Comparison of ENCODE assay signal across 27 mouse cellular contexts in genomic region chr11:23313496-23313895, GRCm38 (mm10). TPM values are rescaled to one million over a fixed set of nuclear protein-coding genes. Genes with fewer than 3 reads are reported as not detected.
A peak's percentile ranks its signal among the peaks of the same experiment; 100 is the strongest.
DNase-seq lines count a peak whose midpoint lies in the region; ATAC-seq and TF ChIP-seq lines count a peak whose summit lies in the region.
"Had no signal": no experiment of that assay in that cellular context is flagged by ENCODE, and none has a peak within 500 bp of the region (broad histone marks: within the 10 kb centered on the region; RNA-seq: fewer than 3 reads in every experiment).

No protein-coding gene starts in this region.

- peak overlapping the region; percentile 40 for H3K4me2 ChIP-seq in liver, embryonic 12.5 days
- no peak overlapping the region for H3K4me2 ChIP-seq in liver, postnatal 0 days (ENCODE audit: low read depth, low read length)
- H3K4me2 ChIP-seq: heart, embryonic 12.5 days; neural tube, embryonic 15.5 days had no signal

- H3K4me3 ChIP-seq in liver, embryonic 12.5 days: no peak overlapping the region
- no peak overlapping the region for H3K4me3 ChIP-seq in liver, postnatal 0 days (ENCODE audit: low read depth, low read length)
- H3K4me3 ChIP-seq: heart, adult 2 months; heart, embryonic 12.5 days; hindbrain, embryonic 10.5 days; layer of hippocampus, adult 2 months; megakaryocyte, embryonic 14.5 days; neural tube, embryonic 15.5 days had no signal

- no peak for TF ChIP-seq CTCF in liver, postnatal 0 days (IDR thresholded peaks at IDR 0.05; ENCODE audit: low read depth)

- intact Hi-C loops in gastrocnemius, postnatal 36 days (cut with DNase I): no loop called here

- H3K27me3 ChIP-seq in liver, embryonic 12.5 days (replicated peaks): no peaks in the 10 kb centered on the region
- H3K27me3 ChIP-seq in liver, postnatal 0 days (ENCODE audit: insufficient read depth, low read length): no peaks in the 10 kb centered on the region
- H3K27me3 ChIP-seq: heart, embryonic 12.5 days; megakaryocyte, embryonic 14.5 days; neural tube, embryonic 15.5 days had no signal

- H3K9me3 ChIP-seq in liver, embryonic 12.5 days (replicated peaks): no peaks in the 10 kb centered on the region
- no peaks in the 10 kb centered on the region for H3K9me3 ChIP-seq in liver, postnatal 0 days (ENCODE audit: low read length)
- H3K9me3 ChIP-seq: heart, embryonic 12.5 days; hindbrain, embryonic 10.5 days; megakaryocyte, embryonic 14.5 days; neural tube, embryonic 15.5 days had no signal

- ATAC-seq in erythroblast, adult 5-6 weeks (replicated peaks; ENCODE audit: low FRiP score, poor library complexity, severe bottlenecking): peak; percentile 96
- peak; percentile 90 for ATAC-seq in liver, embryonic 12.5 days
- peak; percentile 78 for ATAC-seq in liver, postnatal 0 days
- ATAC-seq in CD4-positive, CD25-positive, alpha-beta regulatory T cell, adult 4 months: no peak
- ATAC-seq: forebrain, embryonic 14.5 days; hindbrain, embryonic 16.5 days had no signal

- H3K36me3 ChIP-seq in liver, embryonic 12.5 days: peaks cover 30% of the 10 kb centered on the region
- peaks cover 5% of the 10 kb centered on the region; the same call in 1 of the 2 replicates for H3K36me3 ChIP-seq in liver, postnatal 0 days (replicated peaks; ENCODE audit: insufficient read depth, low read length)

- peak; percentile 48; the same call in 1 of the 2 replicates for TF ChIP-seq EP300 in liver, postnatal 0 days (IDR thresholded peaks at IDR 0.05; ENCODE audit: low read depth)

- H3K27ac ChIP-seq in liver, embryonic 12.5 days: peak overlapping the region; percentile 72
- no peak overlapping the region for H3K27ac ChIP-seq in liver, postnatal 0 days (ENCODE audit: low read depth)
- H3K27ac ChIP-seq: heart, adult 2 months; hindbrain, embryonic 10.5 days; layer of hippocampus, adult 2 months; neural tube, embryonic 15.5 days had no signal

- 24% methylated on average over 1 of the region's 1 CpGs for WGBS in liver, embryonic 12.5 days (ENCODE audit: insufficient replicate concordance)
- 30% methylated on average over 1 of the region's 1 CpGs for WGBS in liver, postnatal 0 days (ENCODE audit: insufficient replicate concordance)

- peaks cover 57% of the 10 kb centered on the region for H3K4me1 ChIP-seq in liver, embryonic 12.5 days
- H3K4me1 ChIP-seq in liver, postnatal 0 days (ENCODE audit: insufficient read depth): peaks cover 17% of the 10 kb centered on the region

- no peak overlapping the region for H3K9ac ChIP-seq in liver, embryonic 12.5 days
- no peak overlapping the region for H3K9ac ChIP-seq in liver, postnatal 0 days (replicated peaks)
- H3K9ac ChIP-seq: heart, embryonic 12.5 days; neural tube, embryonic 15.5 days had no signal

- peak; percentile 28 for DNase-seq in MEL-GATA-1-ER (ENCODE audit: extremely low read depth, low read depth)
- DNase-seq in liver, postnatal 0 days: peak; percentile 15
- no peak for DNase-seq in layer of hippocampus, adult 9-10 months (ENCODE audit: low spot score)
- no peak for DNase-seq in gastrocnemius, postnatal 36 days
- DNase-seq: adrenal gland, adult 8-10 months; cerebellum, adult 11 months; cerebellum, adult 9-11 months; gastrocnemius, postnatal 25 days; heart, adult 2 months; kidney, adult 18-20 months; kidney, postnatal 36 days; lung, postnatal 36 days; midbrain, embryonic 14.5 days; right cerebral cortex, postnatal 25 days; spleen, adult 18-20 months; thymus, adult 2 months; thymus, postnatal 36 days had no signal

RNA-seq across cellular contexts. Expression of gene Usp34, which starts 6.8 kb away (rescaled TPM):
- 26.5 and 35.5 TPM in 2 replicates for total RNA-seq in erythroblast, adult 5-6 weeks (2015; ENCODE audit: low replicate concordance)
- 32.8 and 38.6 TPM in 2 replicates for total RNA-seq in erythroblast, adult 5-6 weeks (2017; ENCODE audit: low replicate concordance)
- 10.7 and 14.4 TPM in 2 replicates for polyA plus RNA-seq in liver, embryonic 12.5 days (2016; fragmentation: Nextera tagmentation; extraction: Ambion mirVana)
- polyA plus RNA-seq in liver, postnatal 0 days (2015; fragmentation: Nextera tagmentation; extraction: Ambion mirVana): 5.6 and 6.6 TPM in 2 replicates
- polyA plus RNA-seq in CD4-positive, CD25-positive, alpha-beta regulatory T cell, adult 4 months (2017; shearing (Covaris generic)): 10 to 100 TPM; 40.1 to 56.0 TPM
- total RNA-seq in gastrocnemius, postnatal 36 days (2021): 10 to 100 TPM; 29.7 to 39.6 TPM

RNA-seq across cellular contexts. Expression of gene Xpo1, which starts 57.7 kb away (rescaled TPM):
- total RNA-seq in erythroblast, adult 5-6 weeks (2015; ENCODE audit: low replicate concordance): 43.1 and 58.4 TPM in 2 replicates
- total RNA-seq in erythroblast, adult 5-6 weeks (2017; ENCODE audit: low replicate concordance): 94.0 and 130 TPM in 2 replicates
- polyA plus RNA-seq in liver, embryonic 12.5 days (2016; fragmentation: Nextera tagmentation; extraction: Ambion mirVana): 104 TPM in 2 replicates
- polyA plus RNA-seq in liver, postnatal 0 days (2015; fragmentation: Nextera tagmentation; extraction: Ambion mirVana): 14.2 and 16.0 TPM in 2 replicates
- 10 to 100 TPM; 40.0 to 44.2 TPM for polyA plus RNA-seq in CD4-positive, CD25-positive, alpha-beta regulatory T cell, adult 4 months (2017; shearing (Covaris generic))
- total RNA-seq in gastrocnemius, postnatal 36 days (2021): 10 to 100 TPM; 21.7 to 22.4 TPM

Comparison
In these comparisons a context has a peak if more than half of its experiments do, and no peak if none do; other contexts are left out.
1. DNase-seq: peak in MEL-GATA-1-ER (single experiment) and liver, postnatal 0 days (single experiment); none in layer of hippocampus, adult 9-10 months (single experiment) and gastrocnemius, postnatal 36 days (0 of 2).